Mouse (Mus musculus) CH12.LX (cell line): ENCODE data around the gene Tmprss11c. TPM values are rescaled to one million over a fixed set of nuclear protein-coding genes. Genes with fewer than 3 reads are reported as not detected.

Experiments
- DNase-seq: peaks from one replicate; pipeline ENCODE4 v3.0.0-alpha.2; 2013; ENCODE audit errors: extremely low read depth
- H3K27ac ChIP-seq: 2 replicates; pipeline ENCODE4 v1.5.1; 2012; ENCODE audit warnings: low read depth, mild to moderate bottlenecking, control low read depth, moderate library complexity; ENCODE audit not compliant: insufficient read depth
- H3K27me3 ChIP-seq: replicated peaks from 2 replicates; pipeline ENCODE3; 2012; ENCODE audit warnings: inconsistent platforms
- H3K36me3 ChIP-seq, 2 experiments: replicated peaks in 1 of 2; 2 replicates each; pipeline versions ENCODE3 to v1.6.1; 2012; ENCODE audit warnings: inconsistent platforms in 1 of 2, low read length in 1 of 2, mild to moderate bottlenecking in 1 of 2, mixed read lengths in 1 of 2, moderate library complexity in 1 of 2; ENCODE audit not compliant: control insufficient read depth in 1 of 2, insufficient read depth in 1 of 2
- H3K4me1 ChIP-seq, 2 experiments: 2 replicates each; pipeline ENCODE4 v1.6.1; 2012; ENCODE audit warnings: inconsistent platforms in 1 of 2, moderate library complexity in 1 of 2; ENCODE audit not compliant: insufficient read depth in 2 of 2, control insufficient read depth in 1 of 2
- H3K4me2 ChIP-seq: 2 replicates; pipeline ENCODE4 v1.6.1; 2012; ENCODE audit warnings: low read depth, mild to moderate bottlenecking, control low read depth; ENCODE audit not compliant: poor library complexity, insufficient read depth, severe bottlenecking
- H3K4me3 ChIP-seq, 3 experiments: fragments of 150-350 bp in 1 of 3; sonication (generic) in 1 of 3; replicated peaks in 1 of 3; 2 replicates each; pipeline versions ENCODE3 to v1.5.1; 2011 to 2012; ENCODE audit warnings: low read depth in 2 of 3, low read length in 2 of 3, mild to moderate bottlenecking in 2 of 3, moderate library complexity in 2 of 3, control low read depth in 1 of 3, improper control_type of control experiment in 1 of 3, inconsistent platforms in 1 of 3, mixed read lengths in 1 of 3; ENCODE audit not compliant: poor library complexity in 1 of 3
- H3K79me2 ChIP-seq: replicated peaks from 2 replicates; pipeline ENCODE4 v1.6.1; 2012; ENCODE audit warnings: mild to moderate bottlenecking, moderate library complexity; ENCODE audit not compliant: control insufficient read depth, poor library complexity, insufficient read depth, severe bottlenecking; ENCODE audit errors: extremely low read depth
- H3K9ac ChIP-seq: 2 replicates; pipeline ENCODE4 v1.6.1; 2012; ENCODE audit warnings: low read depth, mild to moderate bottlenecking, control low read depth, moderate library complexity; ENCODE audit not compliant: insufficient read depth
- H3K9me3 ChIP-seq: replicated peaks from 2 replicates; pipeline ENCODE3; 2012; ENCODE audit warnings: low read length, inconsistent platforms, mixed read lengths
- BHLHE40 ChIP-seq: IDR thresholded peaks from 2 replicates; pipeline ENCODE4 v1.6.1; 2011; ENCODE audit warnings: mild to moderate bottlenecking, low read depth, low read length, improper control_type of control experiment
- CHD1 ChIP-seq: IDR thresholded peaks from 2 replicates; pipeline ENCODE4 v1.6.1; 2012; ENCODE audit warnings: low read depth, low read length, improper control_type of control experiment, inconsistent platforms
- CHD2 ChIP-seq: IDR thresholded peaks from 2 replicates; pipeline ENCODE4 v1.6.1; 2011; ENCODE audit warnings: low read length, improper control_type of control experiment
- E2F4 ChIP-seq: IDR thresholded peaks from 2 replicates; pipeline ENCODE4 v1.6.1; 2011; ENCODE audit warnings: low read depth, low read length, improper control_type of control experiment; ENCODE audit not compliant: insufficient replicate concordance
- ELF1 ChIP-seq: IDR thresholded peaks from 2 replicates; pipeline ENCODE4 v1.6.1; 2014; ENCODE audit warnings: low read depth, mild to moderate bottlenecking, inconsistent platforms, low read length, improper control_type of control experiment
- EP300 ChIP-seq: IDR thresholded peaks from 2 replicates; pipeline ENCODE4 v1.6.1; 2011; ENCODE audit warnings: low read length, improper control_type of control experiment
- ETS1 ChIP-seq: conservative IDR thresholded peaks from 2 replicates; pipeline ENCODE4 v1.6.1; 2012; ENCODE audit warnings: low read depth, mild to moderate bottlenecking, inconsistent platforms, low read length, improper control_type of control experiment, moderate library complexity
- GABPA ChIP-seq: IDR thresholded peaks from 2 replicates; pipeline ENCODE4 v1.6.1; 2012; ENCODE audit warnings: low read depth, low read length, improper control_type of control experiment, inconsistent platforms; ENCODE audit not compliant: insufficient replicate concordance
- HCFC1 ChIP-seq: IDR thresholded peaks from 2 replicates; pipeline ENCODE4 v1.6.1; 2012; ENCODE audit warnings: low read depth, mild to moderate bottlenecking, inconsistent platforms, low read length, improper control_type of control experiment
- IRF4 ChIP-seq: IDR thresholded peaks from 2 replicates; pipeline ENCODE4 v1.6.1; 2014; ENCODE audit warnings: low read depth, mild to moderate bottlenecking, inconsistent platforms, low read length, improper control_type of control experiment
- JUND ChIP-seq: conservative IDR thresholded peaks from 2 replicates; pipeline ENCODE4 v1.6.1; 2011; ENCODE audit warnings: low read depth, low read length, improper control_type of control experiment
- NELFE ChIP-seq: IDR thresholded peaks from 2 replicates; pipeline ENCODE4 v1.6.1; 2011; ENCODE audit warnings: low read depth, low read length, improper control_type of control experiment
- NRF1 ChIP-seq: IDR thresholded peaks from 2 replicates; pipeline ENCODE4 v1.6.1; 2014; ENCODE audit warnings: low read depth, mild to moderate bottlenecking, inconsistent platforms, low read length, improper control_type of control experiment, moderate library complexity
- PAX5 ChIP-seq: IDR thresholded peaks from 2 replicates; pipeline ENCODE4 v1.6.1; 2012; ENCODE audit warnings: low read length, inconsistent platforms, mixed read lengths
- POLR2A ChIP-seq: IDR thresholded peaks from 2 replicates; pipeline ENCODE4 v1.6.1; 2011; ENCODE audit warnings: low read depth, mild to moderate bottlenecking, improper control_type of control experiment, low read length
- RAD21 ChIP-seq: IDR thresholded peaks from 2 replicates; pipeline ENCODE4 v1.6.1; 2011; ENCODE audit warnings: low read depth, mild to moderate bottlenecking, low read length, improper control_type of control experiment, moderate library complexity
- RCOR1 ChIP-seq: conservative IDR thresholded peaks from 2 replicates; pipeline ENCODE4 v1.6.1; 2012; ENCODE audit warnings: low read depth, mild to moderate bottlenecking, inconsistent platforms, low read length, improper control_type of control experiment
- SIN3A ChIP-seq: IDR thresholded peaks from 2 replicates; pipeline ENCODE4 v1.6.1; 2012; ENCODE audit warnings: low read length, improper control_type of control experiment, inconsistent platforms
- TBP ChIP-seq: conservative IDR thresholded peaks from 2 replicates; pipeline ENCODE4 v1.6.1; 2011; ENCODE audit warnings: low read depth, low read length, improper control_type of control experiment
- TCF12 ChIP-seq: IDR thresholded peaks from 2 replicates; pipeline ENCODE4 v1.6.1; 2014; ENCODE audit warnings: low read depth, mild to moderate bottlenecking, inconsistent platforms, low read length, improper control_type of control experiment
- USF1 ChIP-seq: IDR thresholded peaks from 2 replicates; pipeline ENCODE4 v1.6.1; 2014; ENCODE audit warnings: low read depth, mild to moderate bottlenecking, inconsistent platforms, low read length, improper control_type of control experiment
- USF2 ChIP-seq: conservative IDR thresholded peaks from 2 replicates; pipeline ENCODE4 v1.6.1; 2011; ENCODE audit warnings: low read depth, low read length, improper control_type of control experiment
- dilution Hi-C: fragments of 300-500 bp; cut with MboI; formaldehyde crosslinking; loops from 2 replicates; pipeline ENCODE4 v1.14.3; 2020; ENCODE audit warnings: low sequenced_read_pairs; ENCODE audit not compliant: extremely low pct_unique_long_range_greater_than_20kb, extremely low pct_ligation_motif_present
- in situ Hi-C: fragments of 300-500 bp; cut with MboI; formaldehyde crosslinking; loops from 3 replicates; pipeline ENCODE4 v1.14.3; 2019; ENCODE audit warnings: low sequenced_read_pairs, low pct_ligation_motif_present, low pct_unique_long_range_greater_than_20kb, mixed read lengths
- polyA plus RNA-seq: library from polyadenylated mRNA; unstranded; fragments of >175 nt; gene quantifications from 2 replicates; pipeline ENCODE4 v1.2.1, GENCODE M21; 2012; ENCODE audit warnings: low read depth; ENCODE audit not compliant: insufficient read length
- total RNA-seq, 2 experiments: library from RNA; depleted of rRNA; stranded (reverse); fragments of 300-350 nt in 1 of 2; fragments of >200 nt in 1 of 2; gene quantifications; 2 replicates each; pipeline ENCODE4 v1.2.3; 2012 to 2014

The Tmprss11c gene
- total and polyA plus RNA-seq, 3 experiments: not detected

DNA sequence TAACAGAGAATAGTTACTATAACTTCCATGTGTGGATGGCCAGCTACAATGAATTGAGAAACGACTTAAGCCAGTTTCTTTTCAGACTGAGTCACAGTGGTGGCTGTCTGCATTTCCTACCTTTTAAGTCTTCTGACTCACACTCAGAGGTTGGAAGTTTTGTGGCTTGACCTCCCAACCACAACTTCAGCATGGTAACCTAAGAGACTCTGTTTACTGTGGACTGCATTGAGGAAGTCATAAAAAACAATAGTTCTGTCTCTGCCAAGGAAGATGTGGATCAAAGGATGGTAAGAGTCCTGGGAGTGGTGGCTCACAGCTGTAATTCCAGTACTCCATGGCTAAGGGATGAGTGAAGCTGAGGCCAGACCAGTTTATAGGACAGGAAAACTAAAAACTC lies 44.2 kb downstream of the Tmprss11c start:
- no peaks in the 10 kb centered on the region for H3K79me2 ChIP-seq
- no peak overlapping the region for H3K4me2 ChIP-seq

GRCm38 (mm10) chr5:86244275-86244674 lies 44.8 kb downstream of the Tmprss11c start:
- Histone ChIP-seq H3K9ac (no peak overlapping the region), H3K9me3 (no peaks in the 10 kb centered on the region), H3K79me2 (no peaks in the 10 kb centered on the region), H3K27me3 (no peaks in the 10 kb centered on the region), H3K27ac (no peak overlapping the region), H3K4me3 (no peak overlapping the region), H3K36me3 (no peaks in the 10 kb centered on the region), H3K4me1 (peaks cover 0 to 4% of the 10 kb centered on the region in 2 experiments; a peak in 1 of 4 replicates), H3K4me2 (no peak overlapping the region)
- dilution Hi-C loops: no loop called here
- TF ChIP-seq E2F4 (no peak), NELFE (no peak), TCF12 (no peak), NRF1 (no peak), BHLHE40 (no peak), IRF4 (no peak), JUND (no peak), TBP (no peak), CHD2 (no peak), PAX5 (no peak), CHD1 (no peak), SIN3A (no peak), EP300 (no peak), ELF1 (no peak), HCFC1 (no peak), RCOR1 (no peak), GABPA (no peak), USF1 (no peak), POLR2A (no peak), RAD21 (no peak)
- DNase-seq: no peak
- in situ Hi-C loops: no loop called here

More for the DNA sequence above, 44.2 kb downstream of the Tmprss11c start:
- in situ Hi-C loops: no loop called here
- DNase-seq: peak; percentile 29
- Histone ChIP-seq H3K4me3 (no peak overlapping the region), H3K27me3 (no peaks in the 10 kb centered on the region), H3K4me1 (peaks cover 0 to 4% of the 10 kb centered on the region in 2 experiments; a peak in 1 of 4 replicates), H3K9me3 (no peaks in the 10 kb centered on the region), H3K9ac (no peak overlapping the region), H3K27ac (no peak overlapping the region), H3K36me3 (no peaks in the 10 kb centered on the region)
- dilution Hi-C loops: no loop called here
- no peak for TF ChIP-seq TBP
- no peak for TF ChIP-seq ETS1
- TF ChIP-seq POLR2A: no peak
- TF ChIP-seq BHLHE40: no peak
- TF ChIP-seq NELFE: no peak
- TF ChIP-seq USF2: no peak
- TF ChIP-seq GABPA: no peak
- TF ChIP-seq, all 38 proteins: peak for 0
